Mouse (Mus musculus): Measurements from ENCODE around the gene Mfap4. TPM values are rescaled to one million over a fixed set of nuclear protein-coding genes. Genes with fewer than 3 reads are reported as not detected.
A peak's percentile ranks its signal among the peaks of the same experiment; 100 is the strongest.

The Mfap4 gene
- polyA plus RNA-seq, 1 experiment: 1,321 TPM

GRCm38 (mm10) chr11:61498736-61499504, 13.7 kb downstream of the Mfap4 start:
- Histone ChIP-seq H3K4me3 (replicated peaks; ENCODE audit: extremely low read depth, low read depth, low read length) (no peak overlapping the region), H3K4me1 (ENCODE audit: control insufficient read depth, insufficient read depth, low read length) (no peaks in the 10 kb centered on the region)
- 46% methylated on average over 6 of the region's 6 CpGs for WGBS
- TF ChIP-seq POLR2A (IDR thresholded peaks at IDR 0.05; ENCODE audit: borderline replicate concordance, extremely low read depth, low read depth, low read length) (no peak), CTCF (IDR thresholded peaks at IDR 0.05; ENCODE audit: insufficient read depth, low read length) (no peak)
- DNase-seq: no peak

- Histone ChIP-seq H3K4me1 (ENCODE audit: control insufficient read depth, insufficient read depth, low read length) (no peaks in the 10 kb centered on the region), H3K4me3 (replicated peaks; ENCODE audit: extremely low read depth, low read depth, low read length) (no peak overlapping the region)
- no peak for DNase-seq
- 67% methylated on average over 8 of the region's 8 CpGs for WGBS
- TF ChIP-seq CTCF (IDR thresholded peaks at IDR 0.05; ENCODE audit: insufficient read depth, low read length) (no peak), POLR2A (IDR thresholded peaks at IDR 0.05; ENCODE audit: borderline replicate concordance, extremely low read depth, low read depth, low read length) (no peak)
These were observed 18.7 kb downstream of the Mfap4 start for GRCm38 (mm10) chr11:61503933-61504332.

- 0 out of 2 replicates have a peak, but pooled peaks have one; percentile 5 for TF ChIP-seq POLR2A (IDR thresholded peaks at IDR 0.05; ENCODE audit: borderline replicate concordance, extremely low read depth, low read depth, low read length)
- peak; percentile 98 for TF ChIP-seq CTCF (IDR thresholded peaks at IDR 0.05; ENCODE audit: insufficient read depth, low read length)
- Histone ChIP-seq H3K4me3 (replicated peaks; ENCODE audit: extremely low read depth, low read depth, low read length) (peak within 1 kb of the TSS; percentile 92), H3K4me1 (ENCODE audit: control insufficient read depth, insufficient read depth, low read length) (no peaks in the 10 kb centered on the region)
- DNase-seq: peak; percentile 96
- WGBS: under 1% methylated on average over 39 of the region's 39 CpGs
These were observed 19.6 kb downstream of the Mfap4 start, which contains the start of gene B9d1 for GRCm38 (mm10) chr11:61504713-61505257. Gene B9d1, plus strand, starts transcription at chr11:61505144.

- TF ChIP-seq POLR2A (IDR thresholded peaks at IDR 0.05; ENCODE audit: borderline replicate concordance, extremely low read depth, low read depth, low read length): no peak
- TF ChIP-seq CTCF (IDR thresholded peaks at IDR 0.05; ENCODE audit: insufficient read depth, low read length): peak; percentile 54
- Histone ChIP-seq H3K4me3 (replicated peaks; ENCODE audit: extremely low read depth, low read depth, low read length) (no peak overlapping the region), H3K4me1 (ENCODE audit: control insufficient read depth, insufficient read depth, low read length) (no peaks in the 10 kb centered on the region)
- peak; percentile 60 for DNase-seq
- WGBS: 32% methylated on average over 3 of the region's 3 CpGs
These were observed 29.7 kb downstream of the Mfap4 start for GRCm38 (mm10) chr11:61514953-61515352.

- WGBS: 57% methylated on average over 1 of the region's 1 CpGs
- no peak for TF ChIP-seq POLR2A (IDR thresholded peaks at IDR 0.05; ENCODE audit: borderline replicate concordance, extremely low read depth, low read depth, low read length)
- no peak for TF ChIP-seq CTCF (IDR thresholded peaks at IDR 0.05; ENCODE audit: insufficient read depth, low read length)
- Histone ChIP-seq H3K4me3 (replicated peaks; ENCODE audit: extremely low read depth, low read depth, low read length) (no peak overlapping the region), H3K4me1 (ENCODE audit: control insufficient read depth, insufficient read depth, low read length) (no peaks in the 10 kb centered on the region)
- no peak for DNase-seq
These were observed 32.7 kb downstream of the Mfap4 start for GRCm38 (mm10) chr11:61517971-61518370.

GRCm38 (mm10) chr11:61518871-61519270, 33.6 kb downstream of the Mfap4 start:
- Histone ChIP-seq H3K4me1 (ENCODE audit: control insufficient read depth, insufficient read depth, low read length) (no peaks in the 10 kb centered on the region), H3K4me3 (replicated peaks; ENCODE audit: extremely low read depth, low read depth, low read length) (no peak overlapping the region)
- no peak for DNase-seq
- 79% methylated on average over 3 of the region's 3 CpGs for WGBS
- TF ChIP-seq POLR2A (IDR thresholded peaks at IDR 0.05; ENCODE audit: borderline replicate concordance, extremely low read depth, low read depth, low read length) (no peak), CTCF (IDR thresholded peaks at IDR 0.05; ENCODE audit: insufficient read depth, low read length) (no peak)

- 79% methylated on average over 3 of the region's 3 CpGs for WGBS
- no peak for TF ChIP-seq POLR2A (IDR thresholded peaks at IDR 0.05; ENCODE audit: borderline replicate concordance, extremely low read depth, low read depth, low read length)
- Histone ChIP-seq H3K4me3 (replicated peaks; ENCODE audit: extremely low read depth, low read depth, low read length) (no peak overlapping the region), H3K4me1 (ENCODE audit: control insufficient read depth, insufficient read depth, low read length) (no peaks in the 10 kb centered on the region)
- no peak for DNase-seq
These were observed 34.4 kb downstream of the Mfap4 start for GRCm38 (mm10) chr11:61519484-61520107.

- H3K4me1 ChIP-seq (ENCODE audit: control insufficient read depth, insufficient read depth, low read length): peaks cover 34% of the 10 kb centered on the region
- TF ChIP-seq POLR2A (IDR thresholded peaks at IDR 0.05; ENCODE audit: borderline replicate concordance, extremely low read depth, low read depth, low read length): no peak
- no peak for TF ChIP-seq CTCF (IDR thresholded peaks at IDR 0.05; ENCODE audit: insufficient read depth, low read length)
- 85% methylated on average over 1 of the region's 1 CpGs for WGBS
- H3K4me3 ChIP-seq (replicated peaks; ENCODE audit: extremely low read depth, low read depth, low read length): no peak overlapping the region
- DNase-seq: no peak
These were observed 41.6 kb downstream of the Mfap4 start for GRCm38 (mm10) chr11:61526872-61527271.

GRCm38 (mm10) chr11:61529268-61529713, 44.1 kb downstream of the Mfap4 start:
- WGBS: 30% methylated on average over 4 of the region's 4 CpGs
- DNase-seq: peak; percentile 43
- TF ChIP-seq CTCF (IDR thresholded peaks at IDR 0.05; ENCODE audit: insufficient read depth, low read length) (no peak), POLR2A (IDR thresholded peaks at IDR 0.05; ENCODE audit: borderline replicate concordance, extremely low read depth, low read depth, low read length) (no peak)
- Histone ChIP-seq H3K4me1 (ENCODE audit: control insufficient read depth, insufficient read depth, low read length) (peaks cover 48% of the 10 kb centered on the region), H3K4me3 (replicated peaks; ENCODE audit: extremely low read depth, low read depth, low read length) (no peak overlapping the region)

Measured in lung, adult 2 months (tissue).